Mouse (Mus musculus): ENCODE results near the gene Gpr35.
"Not testable (repeated sequence)": the region's sequence is repeated elsewhere in the genome, so short reads cannot be mapped to it uniquely, and the experiment has no call there.

Gpr35 gene

DNA sequence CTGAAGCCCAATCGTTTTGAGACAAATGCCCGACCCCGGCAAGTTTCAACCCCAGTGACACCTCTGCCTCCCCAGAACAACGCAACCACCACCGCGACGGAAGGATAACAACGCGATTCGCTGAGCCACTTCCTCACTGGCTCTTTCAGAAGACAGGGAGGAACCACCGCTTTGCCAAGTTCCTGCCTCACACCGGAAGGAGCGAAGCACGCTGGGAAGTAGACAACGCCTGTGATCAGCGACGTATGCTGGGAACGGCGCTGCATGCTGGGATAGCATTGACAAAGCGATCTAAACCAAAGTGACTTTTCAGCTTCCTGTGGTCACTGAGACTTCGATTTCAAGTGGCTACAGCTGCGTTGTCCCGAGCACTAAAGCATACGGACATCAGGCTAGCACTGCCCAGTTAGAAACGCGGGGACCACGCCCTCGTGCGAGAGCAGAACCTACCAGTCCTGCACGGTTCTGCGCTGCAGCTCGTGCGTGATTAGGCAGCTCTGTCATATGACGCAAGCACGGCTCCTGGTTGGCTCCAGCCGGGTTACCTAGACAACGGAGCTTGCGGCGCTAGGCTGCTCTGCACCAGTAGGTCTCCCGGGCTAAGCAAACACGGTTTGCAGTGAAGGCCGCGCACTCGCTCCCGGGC is 16.4 kb upstream of the Gpr35 start, which contains the start of gene Capn10:
Gene Capn10 (plus strand): TSS at position 195 of the 646 bp plus-strand sequence.
- DNase-seq, result peak; percentile 93 to 97

DNA sequence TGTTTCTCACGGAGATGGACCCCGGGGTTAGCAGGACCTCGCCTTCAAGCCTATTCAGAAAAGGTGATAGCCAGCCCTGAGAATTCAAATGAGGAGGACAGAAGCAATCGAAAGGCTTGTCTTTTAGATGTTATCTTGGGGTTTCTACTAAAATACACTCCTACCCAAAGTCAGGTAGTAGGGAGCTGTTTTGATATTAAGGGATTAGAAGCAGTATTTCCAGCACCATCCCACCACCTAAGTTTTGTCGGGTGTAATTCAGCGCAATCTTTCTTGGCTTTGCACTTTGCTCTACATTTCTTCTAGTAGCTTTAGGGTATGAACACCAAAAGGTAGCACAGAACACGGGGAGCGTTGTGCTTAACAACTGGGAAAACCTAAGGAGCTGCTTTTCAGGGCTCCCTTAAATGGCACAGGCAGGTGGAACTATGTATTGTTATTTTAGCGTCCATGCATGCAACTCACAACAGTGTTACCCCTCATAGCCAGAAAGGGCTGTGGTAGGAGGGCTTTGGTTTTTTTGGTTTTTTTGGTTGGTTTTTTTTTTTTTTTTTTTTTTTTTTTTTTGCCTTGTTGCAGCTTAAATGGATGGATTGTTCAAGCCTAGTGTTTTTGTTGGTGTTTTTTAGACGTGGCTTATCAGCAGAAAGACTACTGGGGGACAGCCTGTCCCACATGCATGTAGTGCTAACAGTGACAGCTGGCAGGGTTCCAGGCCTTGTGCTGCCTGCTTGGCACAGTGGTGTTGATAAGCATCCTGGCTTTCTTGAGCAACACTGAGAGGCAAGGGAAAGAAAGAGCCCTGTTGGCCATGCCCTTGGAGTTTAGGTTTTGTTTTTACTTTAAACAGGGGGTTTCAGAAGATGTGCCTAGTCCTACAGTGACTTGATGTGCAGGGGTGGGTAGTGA is 15.4 kb upstream of the Gpr35 start:
- DNase-seq, result peak; percentile 45 to 55

DNA sequence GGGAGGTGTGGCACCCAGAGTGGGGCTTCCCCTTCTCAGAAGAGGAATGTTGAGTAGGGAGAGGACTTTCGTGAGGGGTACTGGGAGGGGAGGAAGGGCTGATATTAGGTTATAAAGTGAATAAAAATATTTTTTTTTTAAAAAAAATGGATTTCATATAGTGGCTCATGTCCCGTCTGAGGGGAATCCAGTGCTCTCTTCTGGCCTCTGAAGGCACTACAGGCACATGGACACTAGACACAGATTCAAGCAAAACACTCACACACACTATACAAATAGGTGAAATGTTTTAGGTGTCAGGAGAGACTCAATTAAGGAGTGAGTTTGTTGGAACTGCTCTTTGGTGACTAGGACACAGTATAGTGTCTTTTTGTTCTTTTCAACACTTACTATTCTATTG is 14.7 kb upstream of the Gpr35 start:
- no peak for DNase-seq

DNA sequence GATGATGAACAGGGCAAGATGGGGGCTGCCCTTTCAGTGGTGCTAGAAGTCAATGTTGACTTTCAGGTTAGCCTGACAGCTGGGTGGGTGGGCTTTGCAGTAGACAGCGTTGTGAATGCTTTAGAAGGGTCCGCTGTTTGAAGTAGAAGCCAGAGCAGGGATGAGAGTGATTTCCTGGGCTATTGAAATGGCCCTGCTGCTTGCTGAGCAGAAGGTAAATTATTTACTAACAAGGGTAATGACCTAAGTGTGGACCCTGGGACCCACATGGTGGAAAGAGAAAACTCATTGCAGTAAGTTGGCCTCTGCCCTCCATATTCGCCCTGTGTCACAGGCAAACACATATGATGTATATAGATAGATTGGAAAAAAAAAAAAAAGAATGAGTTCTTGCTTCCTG is 14.2 kb upstream of the Gpr35 start:
- no peak for DNase-seq

DNA sequence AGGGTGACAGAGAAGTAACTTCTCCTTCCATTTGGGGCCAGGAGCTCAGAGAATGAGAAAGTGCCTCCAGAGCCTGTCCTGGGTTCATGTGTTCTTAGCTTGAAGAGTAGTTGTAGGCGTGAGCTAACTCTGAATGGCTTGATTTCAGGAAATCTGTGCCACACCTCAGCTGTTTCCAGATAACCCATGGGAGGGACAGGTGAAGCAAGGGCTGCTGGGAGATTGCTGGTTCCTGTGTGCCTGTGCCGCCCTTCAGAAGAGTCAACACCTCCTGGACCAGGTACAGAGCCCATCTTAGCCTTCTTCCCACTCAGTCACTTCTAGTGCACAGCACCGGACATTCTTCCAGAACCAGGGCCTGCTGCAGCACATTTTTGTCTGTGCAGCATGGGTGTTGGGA is 12.9 kb upstream of the Gpr35 start:
- DNase-seq, result no peak

DNA sequence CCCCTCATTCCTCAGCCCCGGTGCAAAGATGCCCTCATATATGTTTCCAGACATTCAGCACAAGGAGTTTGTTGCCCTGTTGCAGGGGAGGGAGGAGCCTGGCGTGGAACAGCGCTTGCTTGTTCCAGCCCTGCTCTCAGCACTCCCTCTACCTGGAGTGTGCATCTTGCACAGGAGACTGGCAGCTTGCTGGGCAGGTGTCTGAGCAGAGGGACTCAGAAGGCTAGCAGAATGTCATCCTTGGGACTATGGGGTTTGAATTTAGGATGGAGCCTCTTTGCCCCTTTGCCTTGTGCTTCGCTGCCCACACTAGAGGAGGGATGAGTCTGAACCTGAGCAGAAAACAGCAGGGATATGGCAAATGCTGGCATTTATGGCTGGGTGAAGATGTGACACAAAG is 10.9 kb upstream of the Gpr35 start:
- DNase-seq, result peak; percentile 53 to 63

DNA sequence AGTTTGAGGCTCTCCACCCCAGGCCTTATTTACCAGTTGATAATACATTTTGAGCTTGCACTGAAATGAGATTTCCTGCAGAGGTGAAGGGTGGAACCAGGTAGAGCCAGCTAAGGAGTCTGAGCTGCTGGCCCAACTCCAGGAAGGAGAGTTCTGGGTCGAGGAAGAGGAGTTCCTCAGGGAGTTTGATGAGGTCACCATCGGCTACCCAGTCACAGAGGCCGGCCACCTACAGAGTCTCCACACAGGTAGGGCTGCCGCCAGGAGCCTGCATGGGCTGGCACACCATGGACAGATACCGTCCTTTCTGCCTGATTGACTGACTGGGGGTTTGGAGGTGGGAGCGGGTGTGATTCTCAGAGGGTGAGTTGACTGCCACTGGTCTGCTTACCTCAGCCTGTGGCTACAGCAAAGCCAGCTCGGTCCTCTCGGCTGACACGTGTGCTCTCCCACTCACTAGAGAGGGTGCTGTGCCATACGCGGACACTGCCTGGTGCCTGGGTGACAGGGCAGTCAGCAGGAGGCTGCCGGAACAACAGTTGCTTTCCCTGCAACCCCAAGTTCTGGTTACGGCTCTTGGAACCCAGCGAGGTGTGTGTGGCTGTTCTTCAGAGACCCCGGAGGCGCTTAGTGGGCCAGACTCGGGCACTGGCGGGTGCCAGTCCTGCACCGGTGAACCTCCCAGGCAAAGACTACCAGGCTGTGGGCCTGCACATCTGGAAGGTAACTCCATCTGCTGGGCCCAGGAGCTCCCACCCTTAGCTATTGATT is 7.3 kb upstream of the Gpr35 start:
- no peak for DNase-seq

DNA sequence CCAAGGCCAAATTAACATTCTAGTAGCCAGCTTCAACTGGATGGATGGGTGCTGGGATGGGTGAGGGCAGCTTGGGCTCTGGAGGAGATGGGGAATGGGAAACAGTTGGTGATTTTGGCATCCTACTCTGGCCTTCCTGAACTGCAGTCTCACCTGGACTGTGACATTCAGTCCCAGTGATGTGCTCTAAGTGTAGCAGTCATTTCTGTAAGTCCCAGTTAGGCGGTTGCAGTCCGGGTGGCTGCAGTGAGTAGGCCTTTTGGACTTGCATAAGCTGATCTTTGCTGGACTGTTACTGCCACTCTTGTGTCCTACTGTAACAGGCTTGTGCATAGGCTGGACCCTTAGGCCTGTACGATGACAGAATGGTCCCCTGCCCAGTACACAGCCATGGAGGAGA is 2.7 kb upstream of the Gpr35 start:
- DNase-seq, result no peak

DNA sequence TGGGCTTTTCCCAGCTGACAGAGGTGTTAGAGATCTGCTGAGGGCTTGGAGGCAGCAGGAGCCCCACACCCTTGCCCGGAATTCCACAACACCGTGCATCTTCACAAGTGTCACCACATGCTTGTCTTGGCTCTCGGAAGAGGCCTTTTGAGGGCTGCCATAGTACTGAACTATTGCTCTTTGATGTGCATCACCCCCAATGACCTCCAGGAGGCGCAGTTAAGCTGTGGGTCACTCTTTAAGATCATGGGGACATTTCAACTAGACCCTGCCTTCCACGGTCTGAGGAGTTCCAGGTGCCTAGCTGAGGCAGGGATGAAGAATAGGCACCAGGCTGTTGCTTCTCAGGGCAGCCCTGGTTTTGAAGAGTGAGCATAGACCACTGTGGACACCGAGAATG is 1.2 kb upstream of the Gpr35 start:
- peak in 1 of 2 experiments; percentile 27 for DNase-seq

DNA sequence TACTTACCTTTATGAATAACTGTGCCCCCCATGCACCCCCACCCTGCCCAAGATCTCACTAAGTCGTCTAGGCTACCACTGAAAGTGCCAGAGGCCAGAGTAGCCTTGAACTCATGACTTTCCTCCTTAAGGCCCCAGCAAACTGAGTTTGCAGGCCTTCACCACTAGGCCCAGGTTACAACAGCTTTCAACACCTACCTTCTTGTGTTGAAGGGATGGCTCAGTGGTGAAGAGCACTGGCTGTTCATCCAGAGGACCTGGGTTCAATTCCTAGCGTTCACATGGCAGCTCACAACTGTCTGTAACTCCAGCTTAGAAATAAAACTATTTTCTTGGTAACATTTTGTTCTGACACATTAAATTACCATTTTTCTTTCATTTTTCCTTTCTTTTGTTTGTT is 3.0 kb downstream of the Gpr35 start:
- no peak for DNase-seq

DNA sequence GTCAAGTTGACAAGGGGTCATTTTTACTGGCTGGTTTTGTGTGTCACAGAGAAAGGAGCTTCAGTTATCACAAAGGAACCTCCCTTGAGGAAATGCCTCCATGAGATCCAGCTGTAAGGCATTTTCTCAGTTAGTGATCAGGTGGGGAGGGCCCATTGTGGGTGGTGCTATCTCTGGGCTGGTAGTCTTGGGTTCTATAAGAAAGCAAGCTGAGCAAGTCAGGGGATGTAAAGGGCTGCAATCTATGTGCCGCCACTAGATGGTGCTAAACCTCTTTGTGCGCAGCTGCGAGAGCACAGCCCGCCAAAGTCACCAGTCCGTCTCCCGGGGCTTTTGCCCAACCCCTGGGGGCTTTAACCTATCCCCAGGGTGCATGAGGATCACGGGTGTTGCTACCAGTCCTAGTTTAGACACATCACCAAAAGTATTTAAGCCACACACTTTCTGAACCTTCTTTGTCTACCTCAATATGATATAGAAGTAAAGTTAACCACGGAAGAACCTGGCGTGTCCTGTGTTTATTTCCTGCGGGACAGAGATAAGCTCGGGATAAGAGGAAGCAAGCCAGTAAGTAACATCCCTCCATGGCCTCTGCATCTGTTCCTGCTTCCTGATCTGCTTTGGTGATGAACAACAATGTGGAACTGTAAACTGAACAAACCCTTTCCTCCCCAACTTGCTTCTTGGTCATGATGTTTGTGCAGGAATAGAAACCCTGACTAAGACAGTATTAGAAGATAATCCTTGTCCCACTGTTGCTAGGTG is 6.1 kb downstream of the Gpr35 start:
- peak; percentile 73 to 78 for DNase-seq

DNA sequence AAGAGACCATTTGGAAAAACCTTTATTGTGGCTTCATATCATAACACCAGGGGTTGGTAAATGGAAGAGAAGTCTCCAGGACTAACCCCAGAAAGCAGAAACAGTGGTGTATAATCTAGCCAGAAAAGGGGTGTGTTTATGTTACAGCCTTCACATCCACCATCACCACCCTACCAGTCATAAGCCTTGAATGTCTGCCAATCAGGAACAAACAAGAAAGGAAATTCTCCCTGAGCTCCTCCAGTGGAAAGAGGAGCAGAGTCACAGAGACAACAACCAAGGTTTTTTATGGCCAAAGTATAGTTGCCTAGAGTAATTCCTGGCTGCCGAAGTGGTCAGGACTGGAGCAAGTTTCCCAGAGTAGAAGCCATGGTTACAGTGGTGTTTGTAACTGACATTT is 8.3 kb downstream of the Gpr35 start:
- no peak for DNase-seq

DNA sequence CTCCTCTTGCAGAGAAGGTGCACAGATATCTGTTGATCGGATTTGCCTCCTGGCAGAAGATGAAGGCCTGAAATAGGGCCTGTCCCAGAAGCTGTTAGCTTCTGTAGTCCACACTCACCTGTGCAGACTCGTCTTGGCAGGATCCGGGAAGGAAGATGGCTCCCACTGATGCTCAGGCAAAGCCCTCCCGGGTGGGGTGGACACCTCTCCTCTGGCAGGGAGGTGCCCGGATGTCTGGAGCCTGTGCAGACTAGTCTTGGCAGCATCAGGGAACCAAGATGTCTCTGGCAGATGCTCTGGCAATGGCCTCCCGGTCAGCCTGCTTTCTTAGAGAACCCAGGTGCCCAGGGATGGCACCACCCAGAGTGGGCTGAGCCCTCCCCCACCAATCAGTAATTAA is 20.1 kb downstream of the Gpr35 start:
- not testable (repeated sequence) for DNase-seq

DNA sequence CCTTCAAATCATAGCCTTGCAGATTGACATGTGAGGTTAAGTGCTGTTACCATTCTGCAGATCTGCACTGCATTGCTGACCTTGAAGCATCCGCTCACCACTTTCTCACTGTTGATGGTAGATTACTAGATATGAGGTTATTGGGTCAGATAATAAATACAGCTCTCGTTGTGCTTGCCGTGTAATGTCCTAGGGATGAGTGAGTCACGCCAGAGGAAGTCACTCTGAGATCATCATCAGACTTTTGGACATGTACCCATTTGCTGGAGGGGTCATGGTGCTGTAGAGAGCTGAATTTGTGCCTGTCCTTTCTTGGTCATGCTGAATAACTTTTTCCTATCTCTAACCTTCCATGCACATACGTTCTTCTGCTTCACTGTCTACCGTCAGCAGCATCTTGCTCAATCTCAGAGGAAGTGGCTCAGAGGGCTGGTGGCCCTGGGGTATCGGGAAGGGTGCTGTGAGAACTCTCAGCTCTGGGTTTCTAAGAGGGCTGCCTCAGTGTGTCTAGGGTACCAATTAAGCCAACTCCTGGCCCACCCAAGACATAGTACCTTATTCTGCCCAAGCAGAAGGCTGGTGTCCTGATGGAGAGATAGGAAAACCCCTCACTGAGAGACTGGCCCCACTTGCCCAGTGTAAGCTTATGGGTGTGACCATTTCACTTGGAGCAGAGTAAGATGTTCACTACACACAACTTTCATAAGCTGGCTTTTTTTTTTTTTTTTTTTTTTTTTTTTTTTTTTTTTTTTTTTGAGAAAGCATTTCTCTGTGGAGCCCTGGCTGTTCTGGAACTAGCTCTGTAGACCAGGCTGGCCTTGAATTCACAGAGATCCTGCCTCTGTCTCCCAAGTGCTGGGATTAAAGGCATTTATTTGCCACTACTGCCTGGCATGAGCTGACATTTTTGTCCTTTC is 21.5 kb downstream of the Gpr35 start:
- DNase-seq, result no peak

DNA sequence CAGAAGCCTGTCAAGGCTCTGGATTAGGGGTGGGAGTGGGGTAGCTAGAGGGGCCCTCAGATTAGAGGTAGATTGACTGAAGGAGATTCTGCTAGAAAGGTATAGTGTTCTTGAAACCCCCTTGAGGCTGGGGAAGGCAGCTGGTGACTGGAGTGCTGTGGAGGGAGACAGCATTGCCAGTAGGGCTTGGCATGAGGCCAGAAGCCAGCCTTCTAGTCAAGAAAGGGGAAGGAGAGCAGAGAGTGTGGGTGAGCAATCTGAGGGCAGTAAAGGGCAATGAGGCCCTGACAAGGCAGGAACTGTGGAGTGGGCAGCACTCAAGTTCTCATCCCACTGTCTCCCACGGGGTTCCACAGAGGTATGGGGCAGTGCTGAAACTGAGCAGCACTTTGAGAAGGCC is 22.2 kb downstream of the Gpr35 start:
- peak; percentile 21 to 28 for DNase-seq

DNA sequence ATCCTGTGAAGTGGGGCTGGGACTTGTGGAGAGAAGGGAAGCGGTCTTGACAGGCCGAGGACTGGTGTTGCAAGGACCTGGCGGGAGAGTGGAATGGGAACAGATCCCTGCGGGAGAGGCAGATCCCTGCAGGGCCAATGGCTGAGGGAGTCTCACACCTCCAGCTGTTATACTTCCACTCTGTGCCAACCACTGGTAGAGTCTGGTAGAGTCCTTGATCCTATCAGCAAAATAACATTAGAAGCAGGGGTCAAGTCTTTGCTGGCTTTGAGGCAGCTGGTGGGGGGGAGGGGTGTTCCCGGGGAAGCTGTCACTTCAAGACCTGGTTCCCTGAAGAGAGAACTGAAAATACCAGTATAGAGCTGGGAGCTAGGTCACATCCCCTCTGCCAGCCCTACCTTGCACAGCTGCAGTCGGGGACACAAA is 25.5 kb downstream of the Gpr35 start:
- no peak for DNase-seq

DNA sequence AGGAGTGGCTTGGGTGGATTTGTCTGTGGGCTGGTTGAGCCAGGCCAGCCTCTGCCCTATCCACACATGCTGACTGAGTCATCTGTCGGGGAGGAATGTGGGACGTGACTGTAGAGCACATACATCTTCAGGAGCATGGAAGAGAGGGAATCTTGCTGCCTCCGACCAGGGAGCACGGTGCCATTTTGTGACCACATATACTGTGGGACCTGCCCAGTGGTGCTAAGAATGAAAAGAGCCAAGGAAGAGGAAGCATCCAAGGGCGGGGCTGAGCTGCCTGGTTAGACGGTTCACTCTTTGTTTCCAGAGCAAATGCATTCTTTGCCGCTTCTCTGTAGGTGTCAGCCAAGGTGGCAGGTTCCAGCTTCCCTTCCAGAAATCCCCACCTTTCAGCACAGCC is 28.0 kb downstream of the Gpr35 start:
- no peak for DNase-seq

DNA sequence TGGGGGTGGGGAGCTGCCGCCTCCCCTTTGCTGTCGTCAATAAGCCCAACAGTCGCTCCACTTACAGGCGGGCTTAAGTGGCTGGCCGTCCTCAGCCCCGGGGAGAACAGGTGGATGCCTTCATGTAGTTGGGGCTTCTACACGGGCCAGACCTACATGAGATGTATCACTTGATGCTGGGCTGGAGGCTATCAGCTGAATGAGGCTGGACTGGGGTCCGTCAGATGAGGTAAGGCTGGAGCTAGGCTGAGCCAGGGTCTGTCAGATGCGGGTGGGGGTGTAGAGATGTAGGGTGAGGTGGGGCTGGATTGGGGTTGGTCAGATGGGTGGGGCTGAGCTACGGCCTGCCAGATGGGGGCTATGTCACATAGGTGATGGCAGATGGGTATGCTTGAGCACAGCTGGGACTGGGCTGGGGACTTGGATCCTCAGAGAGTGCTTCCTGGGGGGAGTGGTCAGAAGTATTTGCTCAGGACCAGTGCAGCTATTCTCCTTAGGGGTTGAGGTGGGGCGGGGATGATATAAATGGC is 28.5 kb downstream of the Gpr35 start:
- no peak for DNase-seq

DNA sequence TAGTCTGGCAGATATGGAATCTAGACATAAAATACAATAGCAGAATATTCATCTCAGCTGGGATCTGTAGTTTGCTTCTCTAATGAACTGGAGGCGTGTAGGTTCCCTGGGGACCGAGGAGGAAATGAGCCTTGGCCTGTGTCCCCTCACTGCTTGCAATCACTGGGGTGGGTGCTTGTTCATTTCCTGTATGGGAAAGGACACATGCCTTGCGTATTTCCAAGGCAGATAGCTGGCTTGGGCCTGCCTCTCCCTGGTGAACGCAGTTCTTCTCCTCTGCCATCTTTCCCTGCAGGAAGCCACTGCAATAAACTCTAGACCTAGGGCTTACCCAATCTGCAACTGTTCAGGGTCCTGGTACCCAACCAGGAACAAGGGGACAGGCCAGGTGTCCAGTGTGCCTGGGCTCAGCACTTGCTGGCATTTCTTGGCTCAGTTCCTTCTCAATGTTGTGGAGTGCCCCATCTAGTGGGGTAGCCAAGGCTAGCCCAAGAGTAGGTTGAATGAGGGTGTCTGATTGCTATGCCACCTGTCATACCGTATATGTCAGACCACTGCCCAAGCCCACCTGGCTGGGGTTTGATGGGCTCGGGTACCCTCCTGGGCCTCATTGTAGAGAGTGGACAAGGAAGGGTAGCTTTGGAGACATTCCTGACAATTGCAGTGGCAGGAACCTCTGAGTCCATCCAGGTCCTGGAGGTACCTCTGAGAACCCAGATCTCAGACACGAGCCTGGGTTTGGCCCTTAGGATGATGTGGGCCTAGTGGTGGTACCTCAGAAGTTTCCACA is 30.6 kb downstream of the Gpr35 start:
- DNase-seq, result no peak

DNA sequence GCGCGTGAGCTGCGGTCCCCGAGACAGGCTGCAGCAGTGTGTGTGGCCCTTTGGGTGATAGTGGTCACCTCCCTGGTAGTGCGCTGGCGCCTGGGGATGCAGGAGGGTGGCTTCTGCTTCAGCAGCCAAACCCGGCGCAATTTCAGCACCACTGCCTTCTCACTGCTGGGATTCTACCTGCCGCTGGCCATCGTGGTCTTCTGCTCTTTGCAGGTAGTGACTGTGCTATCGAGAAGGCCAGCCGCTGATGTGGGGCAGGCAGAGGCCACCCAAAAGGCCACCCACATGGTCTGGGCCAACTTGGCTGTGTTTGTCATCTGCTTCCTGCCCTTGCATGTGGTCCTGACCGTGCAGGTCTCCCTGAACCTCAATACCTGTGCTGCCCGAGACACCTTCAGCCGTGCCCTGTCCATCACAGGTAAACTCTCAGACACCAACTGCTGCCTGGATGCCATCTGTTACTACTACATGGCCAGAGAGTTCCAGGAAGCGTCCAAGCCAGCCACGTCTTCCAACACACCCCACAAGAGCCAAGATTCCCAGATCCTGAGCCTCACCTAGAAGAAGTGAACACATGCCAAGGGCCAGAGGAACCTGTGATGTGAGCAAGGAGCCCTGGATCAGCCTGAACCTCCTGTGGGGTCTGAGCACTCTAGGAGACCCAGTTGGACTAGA is 32.4 kb downstream of the Gpr35 start:
- DNase-seq, result peak; percentile 29 to 30
